Mouse (Mus musculus) intestine, embryonic 16.5 days (tissue): ENCODE measurements at regions not wholly inside any gene's neighbourhood (a gene's known extent, or its start where the extent isn't known, plus 50 kb on each side); places are given as distances from the start of the nearest gene placed in this dataset.

Experiments
- ATAC-seq: fragments of 200-750 bp; cut with Nextera tagmentation; 2 replicates; pipeline ENCODE4 v1.8.0; 2017; ENCODE audit warnings: moderate TSS enrichment, moderate library complexity
- H3K27ac ChIP-seq: fragments of 300-500 bp; sonication (generic); 2 replicates; pipeline ENCODE4 v1.5.1; 2014; ENCODE audit warnings: mild to moderate bottlenecking, low read length
- H3K27me3 ChIP-seq: fragments of 300-500 bp; sonication (generic); replicated peaks from 2 replicates; pipeline ENCODE4 v1.6.1; 2014; ENCODE audit warnings: low read length, control low read depth, mixed read lengths; ENCODE audit not compliant: control insufficient read depth, insufficient read depth
- H3K36me3 ChIP-seq: fragments of 300-500 bp; sonication (generic); 2 replicates; pipeline ENCODE4 v1.6.1; 2014; ENCODE audit warnings: low read length, control low read depth; ENCODE audit not compliant: control insufficient read depth, insufficient read depth
- H3K4me1 ChIP-seq: fragments of 300-500 bp; sonication (generic); 2 replicates; pipeline ENCODE4 v1.6.1; 2014; ENCODE audit warnings: low read length, control low read depth, mixed read lengths; ENCODE audit not compliant: control insufficient read depth, insufficient read depth
- H3K4me2 ChIP-seq: fragments of 300-500 bp; sonication (generic); 2 replicates; pipeline ENCODE4 v1.6.1; 2014; ENCODE audit warnings: low read depth, low read length, control low read depth
- H3K4me3 ChIP-seq: fragments of 300-500 bp; sonication (generic); 2 replicates; pipeline ENCODE4 v1.5.1; 2014; ENCODE audit warnings: mild to moderate bottlenecking, low read length
- H3K9ac ChIP-seq: fragments of 300-500 bp; sonication (generic); 2 replicates; pipeline ENCODE4 v1.6.1; 2014; ENCODE audit warnings: low read depth, low read length
- H3K9me3 ChIP-seq: fragments of 300-500 bp; sonication (generic); 2 replicates; pipeline ENCODE4 v1.6.1; 2016; ENCODE audit warnings: low read length, control low read depth; ENCODE audit not compliant: control insufficient read depth
- WGBS: fragments of 180-500 bp; shearing (Covaris S2); extraction: QIAGEN DNeasy Blood & Tissue Kit; methylation state at CpG from one replicate; pipeline ENCODE4 v1.1.7; 2014; 5-methylcytosine and 5-hydroxymethylcytosine counted together

- H3K27ac ChIP-seq: no peak overlapping the region
- no peaks in the 10 kb centered on the region for H3K9me3 ChIP-seq
- no peak overlapping the region for H3K4me3 ChIP-seq
- no peaks in the 10 kb centered on the region for H3K36me3 ChIP-seq
- 54% methylated on average over 28 of the region's 28 CpGs for WGBS
- ATAC-seq: no peak
- no peak overlapping the region for H3K4me2 ChIP-seq
- no peak overlapping the region for H3K9ac ChIP-seq
- H3K27me3 ChIP-seq: no peaks in the 10 kb centered on the region; the same call in 1 of the 2 replicates
- H3K4me1 ChIP-seq: no peaks in the 10 kb centered on the region
These were observed 127.2 kb downstream of the Zfp326 start for GRCm38 (mm10) chr5:106003321-106004291.

GRCm38 (mm10) chr5:106002330-106002729, 126.0 kb downstream of the Zfp326 start:
- Histone ChIP-seq H3K4me1 (no peaks in the 10 kb centered on the region), H3K9me3 (no peaks in the 10 kb centered on the region), H3K36me3 (no peaks in the 10 kb centered on the region), H3K4me3 (no peak overlapping the region), H3K9ac (no peak overlapping the region), H3K27me3 (no peaks in the 10 kb centered on the region; the same call in 1 of the 2 replicates), H3K4me2 (no peak overlapping the region), H3K27ac (no peak overlapping the region)
- 19% methylated on average over 7 of the region's 7 CpGs for WGBS
- ATAC-seq: no peak

GRCm38 (mm10) chr5:105994218-105994617, 117.9 kb downstream of the Zfp326 start:
- no peak for ATAC-seq
- H3K27ac ChIP-seq: no peak overlapping the region
- no peak overlapping the region for H3K9ac ChIP-seq
- no peaks in the 10 kb centered on the region for H3K9me3 ChIP-seq
- WGBS: 66% methylated on average over 1 of the region's 1 CpGs
- H3K4me3 ChIP-seq: no peak overlapping the region
- H3K27me3 ChIP-seq: no peaks in the 10 kb centered on the region
- H3K4me2 ChIP-seq: no peak overlapping the region
- no peaks in the 10 kb centered on the region for H3K4me1 ChIP-seq
- no peaks in the 10 kb centered on the region for H3K36me3 ChIP-seq

GRCm38 (mm10) chr5:105993066-105993760, 116.8 kb downstream of the Zfp326 start:
- Histone ChIP-seq H3K27me3 (no peaks in the 10 kb centered on the region), H3K9me3 (no peaks in the 10 kb centered on the region), H3K27ac (no peak overlapping the region), H3K36me3 (no peaks in the 10 kb centered on the region), H3K4me3 (no peak overlapping the region), H3K4me1 (no peaks in the 10 kb centered on the region), H3K9ac (no peak overlapping the region), H3K4me2 (no peak overlapping the region)
- no peak for ATAC-seq
- 68% methylated on average over 15 of the region's 15 CpGs for WGBS

GRCm38 (mm10) chr5:105990777-105991176, 114.4 kb downstream of the Zfp326 start:
- Histone ChIP-seq H3K36me3 (no peaks in the 10 kb centered on the region), H3K9ac (no peak overlapping the region), H3K9me3 (no peaks in the 10 kb centered on the region), H3K4me1 (no peaks in the 10 kb centered on the region), H3K27ac (no peak overlapping the region), H3K27me3 (no peaks in the 10 kb centered on the region), H3K4me3 (no peak overlapping the region), H3K4me2 (no peak overlapping the region)
- no peak for ATAC-seq
- WGBS: 82% methylated on average over 12 of the region's 12 CpGs

- no peaks in the 10 kb centered on the region for H3K36me3 ChIP-seq
- no peak overlapping the region for H3K9ac ChIP-seq
- H3K27ac ChIP-seq: no peak overlapping the region
- H3K9me3 ChIP-seq: no peaks in the 10 kb centered on the region
- H3K4me3 ChIP-seq: no peak overlapping the region
- no peaks in the 10 kb centered on the region for H3K27me3 ChIP-seq
- no peak overlapping the region for H3K4me2 ChIP-seq
- ATAC-seq: no peak
- WGBS: 37% methylated on average over 7 of the region's 7 CpGs
- H3K4me1 ChIP-seq: no peaks in the 10 kb centered on the region
These were observed 110.0 kb downstream of the Zfp326 start for GRCm38 (mm10) chr5:105986401-105986800.

- no peak overlapping the region for H3K27ac ChIP-seq
- no peaks in the 10 kb centered on the region for H3K27me3 ChIP-seq
- no peak overlapping the region for H3K9ac ChIP-seq
- H3K36me3 ChIP-seq: no peaks in the 10 kb centered on the region
- H3K9me3 ChIP-seq: no peaks in the 10 kb centered on the region
- no peak for ATAC-seq
- H3K4me3 ChIP-seq: no peak overlapping the region
- no peak overlapping the region for H3K4me2 ChIP-seq
- H3K4me1 ChIP-seq: no peaks in the 10 kb centered on the region
- 79% methylated on average over 5 of the region's 5 CpGs for WGBS
These were observed 106.8 kb downstream of the Zfp326 start for GRCm38 (mm10) chr5:105983131-105983530.

- Histone ChIP-seq H3K27me3 (no peaks in the 10 kb centered on the region), H3K4me1 (no peaks in the 10 kb centered on the region), H3K9ac (no peak overlapping the region), H3K4me2 (no peak overlapping the region), H3K4me3 (no peak overlapping the region), H3K27ac (no peak overlapping the region), H3K9me3 (no peaks in the 10 kb centered on the region), H3K36me3 (no peaks in the 10 kb centered on the region)
- WGBS: 65% methylated on average over 5 of the region's 5 CpGs
- ATAC-seq: no peak
These were observed 100.4 kb downstream of the Zfp326 start for GRCm38 (mm10) chr5:105976746-105977145.

- peak overlapping the region; percentile 25; the same call in 1 of the 2 replicates for H3K4me2 ChIP-seq
- no peak overlapping the region for H3K4me3 ChIP-seq
- no peaks in the 10 kb centered on the region for H3K4me1 ChIP-seq
- WGBS: 65% methylated on average over 4 of the region's 5 CpGs
- no peak for ATAC-seq
- H3K9ac ChIP-seq: no peak overlapping the region
- no peak overlapping the region for H3K27ac ChIP-seq
- H3K36me3 ChIP-seq: no peaks in the 10 kb centered on the region
- H3K9me3 ChIP-seq: no peaks in the 10 kb centered on the region
- no peaks in the 10 kb centered on the region for H3K27me3 ChIP-seq
These were observed 99.7 kb downstream of the Zfp326 start for GRCm38 (mm10) chr5:105976076-105976475.
